Mouse (Mus musculus): ENCODE results near the gene Cradd.

DNA sequence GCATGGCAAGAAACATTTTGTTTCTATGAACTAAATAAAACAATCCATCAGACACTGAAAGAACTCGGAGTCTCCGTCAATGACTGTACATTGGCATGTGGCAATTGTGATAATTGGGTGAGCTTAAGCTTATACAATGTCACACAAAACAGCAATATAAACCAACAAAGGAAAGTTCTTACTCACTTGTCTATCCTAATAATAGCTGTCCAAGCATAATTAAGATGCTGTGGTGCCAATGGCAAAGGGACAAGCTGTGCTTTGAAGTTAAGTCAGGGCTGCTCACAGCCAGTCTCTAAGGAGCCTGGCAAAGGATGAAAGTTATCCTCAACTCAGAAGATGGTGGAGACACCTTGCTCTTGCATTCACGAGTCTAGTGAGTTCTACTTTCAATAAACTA lies 89.3 kb downstream of the Cradd start:
- TF ChIP-seq GATA1 (IDR thresholded peaks at IDR 0.05; ENCODE audit: borderline replicate concordance, low read length), result no peak
- TF ChIP-seq FLI1 (IDR thresholded peaks at IDR 0.05; ENCODE audit: low read length), result no peak
